Mouse (Mus musculus) hindbrain, embryonic 16.5 days (tissue): ENCODE results near the gene Myo18b. TPM values are rescaled to one million over a fixed set of nuclear protein-coding genes. Genes with fewer than 3 reads are reported as not detected.

Source experiments
- ATAC-seq: fragments of 200-750 bp; cut with Nextera tagmentation; 2 replicates; pipeline ENCODE4 v1.8.0; 2017; ENCODE audit warnings: moderate TSS enrichment, moderate library complexity
- H3K27ac ChIP-seq: fragments of 300-500 bp; sonication (generic); 2 replicates; pipeline ENCODE4 v1.5.1; 2014; ENCODE audit warnings: low read depth, mild to moderate bottlenecking, control low read depth, low read length, moderate library complexity
- H3K27me3 ChIP-seq: fragments of 300-500 bp; sonication (generic); replicated peaks from 2 replicates; pipeline ENCODE4 v1.6.1; 2014; ENCODE audit warnings: low read length; ENCODE audit not compliant: control insufficient read depth, insufficient read depth
- H3K36me3 ChIP-seq: fragments of 300-500 bp; sonication (generic); 2 replicates; pipeline ENCODE4 v1.6.1; 2014; ENCODE audit warnings: mild to moderate bottlenecking, low read length, moderate library complexity, mixed read lengths; ENCODE audit not compliant: control insufficient read depth, insufficient read depth
- H3K4me1 ChIP-seq: fragments of 300-500 bp; sonication (generic); 2 replicates; pipeline ENCODE4 v1.6.1; 2014; ENCODE audit warnings: low read depth, low read length; ENCODE audit not compliant: control insufficient read depth, insufficient read depth
- H3K4me2 ChIP-seq: fragments of 300-500 bp; sonication (generic); 2 replicates; pipeline ENCODE4 v1.6.1; 2014; ENCODE audit warnings: mild to moderate bottlenecking, low read length, control low read depth, moderate library complexity
- H3K4me3 ChIP-seq: fragments of 300-500 bp; sonication (generic); 2 replicates; pipeline ENCODE4 v1.5.1; 2014; ENCODE audit warnings: mild to moderate bottlenecking, low read length, control low read depth, moderate library complexity
- H3K9ac ChIP-seq: fragments of 300-500 bp; sonication (generic); 2 replicates; pipeline ENCODE4 v1.6.1; 2014; ENCODE audit warnings: low read depth, mild to moderate bottlenecking, control low read depth, low read length, moderate library complexity
- H3K9me3 ChIP-seq: fragments of 300-500 bp; sonication (generic); 2 replicates; pipeline ENCODE4 v1.6.1; 2014; ENCODE audit warnings: mild to moderate bottlenecking, low read length, moderate library complexity; ENCODE audit not compliant: control insufficient read depth
- WGBS: fragments of 180-500 bp; shearing (Covaris S2); extraction: QIAGEN DNeasy Blood & Tissue Kit; methylation state at CpG from one replicate; pipeline ENCODE4 v1.1.7; 2014; 5-methylcytosine and 5-hydroxymethylcytosine counted together
- polyA plus RNA-seq: library from polyadenylated mRNA; unstranded; fragments of >200 nt; fragmentation: Nextera tagmentation; extraction: Ambion mirVana; gene quantifications from 2 replicates; pipeline ENCODE4 v1.2.1, GENCODE M21; 2015

Myo18b gene
- polyA plus RNA-seq, 1 experiment from 2014 or later = 1.2 TPM

DNA sequence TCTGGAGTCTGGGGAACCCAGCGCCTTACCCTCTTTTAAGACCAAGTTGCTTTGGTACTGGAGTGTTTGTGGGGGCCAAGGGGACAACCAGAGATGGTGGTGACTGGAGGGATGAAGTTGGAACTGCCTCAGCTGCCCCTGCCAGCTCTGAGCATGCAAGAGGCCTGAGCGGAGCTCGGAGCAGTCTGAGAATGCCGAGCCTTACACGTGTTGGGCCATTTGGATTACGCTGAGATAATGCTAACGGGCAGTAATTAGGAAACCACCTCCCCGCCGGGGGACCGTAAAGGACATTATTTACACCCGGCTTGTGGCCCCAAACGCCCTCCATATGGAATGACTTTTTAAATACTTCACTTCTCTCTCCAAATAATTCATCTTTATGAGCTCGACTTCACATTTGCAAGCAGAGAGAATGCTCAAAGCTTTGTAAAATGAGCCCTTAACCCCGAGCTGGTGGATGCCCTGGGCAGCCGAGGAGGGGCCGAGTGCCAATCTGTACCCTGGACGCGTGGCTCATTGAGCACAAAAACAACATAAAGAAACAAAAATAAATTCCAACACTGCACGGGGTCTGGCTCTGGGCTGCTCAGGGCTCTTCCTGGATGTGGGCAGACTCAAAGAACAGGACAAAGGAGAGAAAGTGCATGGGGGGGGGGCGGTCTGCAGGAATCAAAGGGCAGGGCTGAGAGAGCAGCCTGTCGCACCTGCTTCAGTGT lies 148.0 kb downstream of the Myo18b start:
- Histone ChIP-seq H3K4me1 (peaks cover 22% of the 10 kb centered on the region), H3K27ac (peak overlapping the region; percentile 72), H3K4me2 (peak overlapping the region; percentile 17; the same call in 1 of the 2 replicates), H3K9me3 (no peaks in the 10 kb centered on the region), H3K4me3 (no peak overlapping the region), H3K9ac (peak overlapping the region; percentile 41; the same call in 1 of the 2 replicates), H3K36me3 (no peaks in the 10 kb centered on the region), H3K27me3 (no peaks in the 10 kb centered on the region)
- whole genome bisulfite sequencing = 17% methylated on average over 20 of the region's 21 CpGs
- peak; percentile 54 for ATAC-seq

DNA sequence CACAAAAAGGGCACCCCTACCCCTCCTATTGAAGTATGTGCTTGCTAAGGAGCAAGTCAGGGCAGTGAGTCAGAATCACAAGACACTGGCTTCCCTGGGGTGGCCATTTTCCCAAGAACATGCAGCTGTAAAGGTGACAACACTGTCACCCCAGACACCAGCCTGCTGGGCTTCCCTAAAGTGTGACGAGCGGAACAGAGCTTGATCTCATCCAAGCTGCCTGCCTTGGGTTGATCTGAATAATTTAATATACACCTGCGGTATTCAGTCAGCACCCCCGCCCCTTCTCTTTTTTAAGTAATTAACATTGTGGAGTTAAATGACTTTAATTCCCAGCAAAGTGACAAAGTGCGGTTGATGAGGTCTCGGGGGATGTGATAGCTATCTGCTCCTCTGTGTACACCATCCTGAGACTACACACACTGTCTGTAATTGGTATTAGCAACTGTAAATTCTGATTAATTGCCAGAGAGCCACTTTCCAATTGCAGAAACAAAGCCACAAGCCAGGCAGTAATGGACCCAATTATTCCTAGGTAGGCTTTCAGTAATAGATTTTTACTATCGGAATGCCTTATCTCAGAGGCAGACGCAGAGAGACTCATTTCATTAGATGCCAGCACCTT lies 148.7 kb downstream of the Myo18b start:
- no peak overlapping the region for H3K4me3 ChIP-seq
- H3K4me2 ChIP-seq = no peak overlapping the region
- WGBS = 43% methylated on average over 8 of the region's 8 CpGs
- peak overlapping the region; percentile 72 for H3K27ac ChIP-seq
- no peaks in the 10 kb centered on the region for H3K27me3 ChIP-seq
- H3K9me3 ChIP-seq = no peaks in the 10 kb centered on the region
- H3K36me3 ChIP-seq = no peaks in the 10 kb centered on the region
- peak overlapping the region; percentile 41; the same call in 1 of the 2 replicates for H3K9ac ChIP-seq
- peaks cover 22% of the 10 kb centered on the region for H3K4me1 ChIP-seq
- ATAC-seq = no peak

DNA sequence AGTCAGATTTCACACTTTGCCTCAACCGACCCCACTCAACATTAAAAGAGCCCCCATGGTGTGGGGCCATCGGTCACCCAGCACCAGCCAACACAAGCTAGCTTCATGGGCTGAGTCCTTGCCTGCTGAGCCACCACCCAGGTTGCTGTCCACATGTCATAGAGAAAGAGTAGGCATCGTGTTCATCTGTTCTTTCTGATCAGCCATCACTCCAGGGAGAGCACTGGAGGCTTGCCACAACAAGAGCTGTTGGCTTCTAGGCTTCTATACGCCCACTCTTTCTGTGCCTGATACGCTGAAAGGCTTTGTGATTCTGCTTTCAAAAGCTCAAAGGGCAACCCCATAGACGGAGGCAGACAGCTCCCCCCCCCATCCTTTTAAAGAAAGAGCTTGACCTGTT lies 151.0 kb downstream of the Myo18b start:
- Histone ChIP-seq H3K4me2 (no peak overlapping the region), H3K4me3 (no peak overlapping the region), H3K9me3 (no peaks in the 10 kb centered on the region), H3K4me1 (peaks cover 22% of the 10 kb centered on the region), H3K27ac (no peak overlapping the region; the same call in 1 of the 2 replicates), H3K9ac (no peak overlapping the region), H3K27me3 (no peaks in the 10 kb centered on the region), H3K36me3 (no peaks in the 10 kb centered on the region)
- 63% methylated on average over 6 of the region's 6 CpGs for WGBS
- ATAC-seq = no peak

DNA sequence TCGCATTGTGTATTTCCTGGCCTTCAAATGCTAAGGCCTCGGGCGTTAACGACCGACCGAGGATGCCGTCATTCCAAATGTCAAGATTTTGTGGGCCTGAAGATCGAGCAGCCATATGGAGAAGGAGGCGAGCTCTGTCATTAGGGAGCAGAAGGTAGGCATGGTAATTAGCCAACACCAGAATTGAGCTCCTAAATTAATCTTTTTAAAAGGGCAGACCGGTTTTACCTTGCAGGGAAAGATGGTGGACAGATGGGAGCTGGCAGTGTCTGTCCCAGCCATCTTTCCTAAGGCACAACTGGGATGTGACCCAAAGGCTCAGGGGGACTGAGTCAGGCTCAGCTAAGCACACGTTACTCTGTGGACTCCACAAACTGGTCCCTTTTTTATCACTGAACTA lies 151.6 kb downstream of the Myo18b start:
- Histone ChIP-seq H3K4me1 (peaks cover 22% of the 10 kb centered on the region), H3K4me3 (no peak overlapping the region), H3K9ac (no peak overlapping the region), H3K4me2 (no peak overlapping the region), H3K9me3 (no peaks in the 10 kb centered on the region), H3K27me3 (no peaks in the 10 kb centered on the region), H3K27ac (no peak overlapping the region; the same call in 1 of the 2 replicates), H3K36me3 (no peaks in the 10 kb centered on the region)
- WGBS = 61% methylated on average over 11 of the region's 11 CpGs
- no peak for ATAC-seq

DNA sequence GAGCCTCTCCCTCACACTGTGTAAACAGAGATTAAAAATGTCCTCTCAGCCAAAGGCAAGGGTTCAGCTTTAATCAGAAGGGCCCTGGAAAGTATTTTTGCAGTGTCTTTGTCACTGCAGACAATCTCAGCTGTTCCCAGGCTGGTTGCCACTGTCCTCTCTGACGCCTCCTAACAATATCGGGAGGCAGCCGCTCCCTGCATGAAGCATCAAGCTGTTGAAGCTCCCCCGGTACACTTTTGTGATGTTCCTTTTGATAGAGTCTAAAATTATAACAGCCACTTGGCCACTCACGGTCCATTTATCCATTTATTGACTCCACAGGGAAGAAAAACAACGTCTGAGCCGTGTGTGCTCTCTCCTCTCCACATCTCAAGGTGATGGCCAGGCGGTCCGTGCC lies 153.0 kb downstream of the Myo18b start:
- H3K27ac ChIP-seq = no peak overlapping the region
- whole genome bisulfite sequencing = 37% methylated on average over 9 of the region's 9 CpGs
- no peak overlapping the region for H3K9ac ChIP-seq

DNA sequence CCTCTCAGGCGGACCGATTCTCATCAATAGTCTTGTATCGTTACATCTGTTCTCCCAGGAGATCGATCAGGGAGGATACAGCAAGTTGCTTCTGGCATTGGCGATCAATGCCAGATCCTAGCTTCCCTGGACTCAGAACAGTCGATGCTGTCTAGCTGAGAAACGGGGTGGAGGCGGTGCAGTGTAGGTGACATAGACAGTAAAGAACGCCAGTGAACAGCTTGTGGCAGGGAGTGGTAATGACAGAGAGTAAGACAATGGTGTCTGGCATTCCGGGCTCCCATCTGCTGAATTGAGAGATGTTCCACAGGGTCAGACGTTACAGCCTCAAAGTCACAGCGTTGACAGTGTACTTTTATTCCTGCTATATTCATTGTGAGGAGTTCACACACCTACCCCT lies 155.5 kb downstream of the Myo18b start:
- no peak overlapping the region for H3K27ac ChIP-seq
- no peaks in the 10 kb centered on the region for H3K36me3 ChIP-seq
- WGBS = 59% methylated on average over 12 of the region's 12 CpGs
- H3K4me3 ChIP-seq = no peak overlapping the region
- no peak overlapping the region for H3K4me2 ChIP-seq
- ATAC-seq = peak; percentile 75
- no peak overlapping the region for H3K9ac ChIP-seq
- no peaks in the 10 kb centered on the region for H3K27me3 ChIP-seq
- H3K9me3 ChIP-seq = no peaks in the 10 kb centered on the region
- peaks cover 7% of the 10 kb centered on the region; the same call in 1 of the 2 replicates for H3K4me1 ChIP-seq

More for the DNA sequence above, 153.0 kb downstream of the Myo18b start:
- Histone ChIP-seq H3K4me2 (no peak overlapping the region), H3K4me3 (no peak overlapping the region), H3K9me3 (no peaks in the 10 kb centered on the region), H3K4me1 (peaks cover 18% of the 10 kb centered on the region), H3K27me3 (no peaks in the 10 kb centered on the region), H3K36me3 (no peaks in the 10 kb centered on the region)
- ATAC-seq = no peak

DNA sequence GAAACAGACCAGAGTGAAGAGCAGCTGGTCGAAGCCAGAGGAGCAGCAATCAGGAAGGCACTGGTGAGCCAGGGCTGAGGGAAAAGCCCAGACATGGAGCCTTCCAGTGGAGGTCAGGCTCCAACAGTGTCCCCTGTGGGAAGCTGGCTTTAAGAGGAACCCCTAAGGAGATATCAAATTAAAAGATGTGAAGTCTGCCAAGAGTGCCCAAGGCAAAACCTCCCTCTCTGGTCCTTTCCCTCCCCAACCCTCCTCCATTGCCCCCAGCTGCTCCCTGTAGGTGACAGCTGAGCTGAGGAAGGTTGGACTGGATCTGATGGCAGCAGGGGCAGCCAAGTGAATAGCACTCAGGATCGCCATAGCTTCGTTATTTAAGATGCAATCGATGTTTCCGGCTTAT lies 161.1 kb downstream of the Myo18b start:
- Histone ChIP-seq H3K4me1 (no peaks in the 10 kb centered on the region), H3K9ac (no peak overlapping the region), H3K4me3 (no peak overlapping the region), H3K36me3 (no peaks in the 10 kb centered on the region), H3K27ac (no peak overlapping the region), H3K27me3 (no peaks in the 10 kb centered on the region), H3K9me3 (no peaks in the 10 kb centered on the region), H3K4me2 (no peak overlapping the region)
- WGBS = 57% methylated on average over 5 of the region's 5 CpGs
- peak; percentile 37; the same call in 1 of the 2 replicates for ATAC-seq

DNA sequence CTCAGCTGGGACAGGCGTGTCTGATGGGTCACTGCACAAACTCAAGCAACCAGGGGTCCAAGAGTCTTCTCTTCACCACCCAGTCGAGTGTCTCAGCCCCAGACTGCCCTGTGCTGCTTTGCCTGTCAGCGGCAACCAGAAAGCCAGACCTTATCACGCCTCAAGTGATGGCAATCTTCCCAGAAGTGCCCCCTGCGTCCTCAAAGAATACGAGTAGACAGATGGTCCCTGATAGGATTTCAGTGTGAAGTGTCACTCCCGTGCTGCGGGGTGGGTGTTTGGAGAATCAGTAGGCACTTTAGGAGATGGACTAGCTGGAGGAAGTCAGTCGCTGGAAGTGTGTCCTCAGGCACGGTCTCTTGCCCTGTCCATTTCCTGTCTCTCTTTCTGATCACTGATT lies 165.6 kb downstream of the Myo18b start:
- ATAC-seq = peak; percentile 54
- WGBS = 46% methylated on average over 10 of the region's 10 CpGs
- Histone ChIP-seq H3K9ac (no peak overlapping the region), H3K9me3 (no peaks in the 10 kb centered on the region), H3K27ac (no peak overlapping the region), H3K27me3 (no peaks in the 10 kb centered on the region), H3K4me1 (peaks cover 5% of the 10 kb centered on the region), H3K36me3 (no peaks in the 10 kb centered on the region), H3K4me2 (no peak overlapping the region), H3K4me3 (no peak overlapping the region)

DNA sequence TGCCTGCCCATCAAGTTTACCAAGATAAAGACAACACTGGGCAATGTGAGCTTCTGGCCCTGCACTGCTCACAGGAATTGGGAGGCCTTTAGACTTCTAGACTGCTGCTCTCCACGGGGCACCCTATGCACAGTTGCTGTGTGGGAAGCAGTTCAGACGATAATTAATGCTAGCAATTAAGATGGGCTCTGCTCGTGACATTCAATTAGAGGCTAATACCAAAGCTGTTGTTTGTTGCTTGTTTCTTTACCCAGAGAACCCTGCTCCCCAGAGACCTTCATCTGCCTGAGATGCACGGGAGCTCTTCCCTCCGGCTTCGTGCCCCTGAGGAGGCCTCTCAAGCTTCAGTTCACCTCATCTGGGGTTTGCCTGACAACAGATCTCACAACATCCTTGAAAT lies 167.7 kb downstream of the Myo18b start:
- no peaks in the 10 kb centered on the region for H3K27me3 ChIP-seq
- peak; percentile 64; the same call in 1 of the 2 replicates for ATAC-seq
- no peak overlapping the region for H3K4me3 ChIP-seq
- 0 out of 2 replicates have a peak overlapping the region, but pooled peaks have one; percentile 6 for H3K9ac ChIP-seq
- H3K4me2 ChIP-seq = no peak overlapping the region
- H3K36me3 ChIP-seq = no peaks in the 10 kb centered on the region
- peaks cover 5% of the 10 kb centered on the region for H3K4me1 ChIP-seq
- H3K27ac ChIP-seq = peak overlapping the region; percentile 37; the same call in 1 of the 2 replicates
- no peaks in the 10 kb centered on the region for H3K9me3 ChIP-seq
- 31% methylated on average over 6 of the region's 6 CpGs for WGBS
